Mouse (Mus musculus) stomach, postnatal 0 days (tissue): ENCODE results near the gene Traf3ip1.
A peak's percentile ranks its signal among the peaks of the same experiment; 100 is the strongest.

ENCODE experiments used
- CTCF ChIP-seq: IDR thresholded peaks from 2 replicates; pipeline ENCODE4 v1.5.1; 2016; ENCODE audit warnings: antibody characterized with exemption, low read depth, mild to moderate bottlenecking, moderate library complexity
- EP300 ChIP-seq: optimal IDR thresholded peaks from 2 replicates; pipeline ENCODE3; 2016; ENCODE audit warnings: antibody characterized with exemption

DNA sequence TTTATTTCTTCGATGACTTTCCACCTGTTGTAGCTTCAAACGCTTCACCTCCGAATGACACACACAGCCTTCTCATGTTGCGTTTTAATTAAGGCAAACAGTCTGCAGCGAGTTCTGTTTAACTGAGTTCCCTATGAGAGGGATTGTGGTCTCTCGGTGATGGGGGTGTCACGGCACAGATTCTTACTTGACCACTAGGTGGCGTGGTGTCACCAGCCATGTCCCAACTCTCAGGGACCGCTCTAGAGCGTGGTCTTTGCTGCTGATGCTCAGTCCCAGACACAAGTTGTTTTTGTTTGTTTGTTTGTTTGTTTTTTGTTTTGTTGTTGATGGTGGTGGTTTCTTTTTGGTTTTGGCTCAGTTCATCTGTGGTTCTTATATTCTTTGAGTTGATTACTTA, 29.3 kb downstream of the Traf3ip1 start:
- peak; percentile 97 for TF ChIP-seq CTCF
- TF ChIP-seq EP300 = no peak
